Mouse (Mus musculus) urinary bladder, postnatal 4 days (tissue): Measurements from ENCODE around the gene Dgcr2.

ENCODE experiments used
- DNase-seq, 2 experiments: peaks; one replicate each; pipeline ENCODE4 v3.0.0; 2021 to 2022; ENCODE audit warnings: low spot score in 2 of 2

Dgcr2 gene

GRCm38 (mm10) chr16:17809125-17809524, 89.2 kb downstream of the Dgcr2 start:
- DNase-seq = no peak

GRCm38 (mm10) chr16:17807192-17808009, 91.0 kb downstream of the Dgcr2 start:
- peak; percentile 70 to 85 for DNase-seq

DNA sequence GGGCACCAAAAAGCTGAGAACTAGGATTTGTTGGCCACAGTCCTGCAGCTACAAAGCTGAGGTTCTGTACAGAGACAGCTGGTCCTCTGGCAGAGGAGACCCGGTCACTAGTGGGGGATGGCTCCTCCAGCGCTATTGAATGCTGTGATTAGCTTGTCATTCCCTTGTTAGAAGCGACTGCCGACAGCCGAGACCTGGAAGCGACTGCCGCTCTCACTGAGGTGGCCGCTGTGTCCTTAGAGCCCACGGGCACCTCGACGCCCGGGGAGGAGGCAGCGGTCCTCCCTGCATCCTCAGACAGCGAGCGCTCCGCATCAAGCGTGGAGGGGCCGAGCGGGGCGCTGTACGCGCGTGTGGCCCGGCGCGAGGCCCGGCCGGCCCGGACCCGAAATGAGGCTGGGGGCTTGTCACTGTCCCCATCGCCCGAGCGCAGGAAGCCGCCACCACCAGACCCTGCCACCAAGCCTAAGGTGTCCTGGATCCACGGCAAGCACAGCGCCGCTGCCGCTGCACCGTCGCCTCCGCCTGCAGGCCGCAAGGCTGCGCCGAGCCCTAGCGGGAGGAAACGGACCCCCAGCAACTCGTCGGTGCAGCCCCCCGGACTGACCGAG, 91.7 kb downstream of the Dgcr2 start:
- DNase-seq = no peak

DNA sequence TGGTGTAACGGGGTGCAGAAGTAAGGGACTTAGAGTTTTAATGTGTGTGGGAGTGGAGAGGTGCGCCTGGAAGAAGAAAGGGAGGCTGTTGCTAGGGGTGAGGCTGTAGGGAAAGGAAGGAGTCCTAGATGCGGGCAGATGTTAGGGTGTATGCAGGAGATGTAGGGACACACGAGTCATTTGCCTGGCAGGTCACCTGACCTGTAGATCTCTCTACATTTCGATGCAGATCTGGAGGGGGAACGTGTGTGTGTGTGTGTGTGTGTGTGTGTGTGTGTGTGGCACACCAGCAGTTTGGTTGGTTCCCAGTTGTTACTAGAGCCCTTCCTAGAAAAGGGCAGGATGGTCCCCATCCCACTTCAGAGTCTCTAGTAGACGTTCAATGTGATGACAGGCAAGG, 93.4 kb downstream of the Dgcr2 start:
- no peak for DNase-seq

DNA sequence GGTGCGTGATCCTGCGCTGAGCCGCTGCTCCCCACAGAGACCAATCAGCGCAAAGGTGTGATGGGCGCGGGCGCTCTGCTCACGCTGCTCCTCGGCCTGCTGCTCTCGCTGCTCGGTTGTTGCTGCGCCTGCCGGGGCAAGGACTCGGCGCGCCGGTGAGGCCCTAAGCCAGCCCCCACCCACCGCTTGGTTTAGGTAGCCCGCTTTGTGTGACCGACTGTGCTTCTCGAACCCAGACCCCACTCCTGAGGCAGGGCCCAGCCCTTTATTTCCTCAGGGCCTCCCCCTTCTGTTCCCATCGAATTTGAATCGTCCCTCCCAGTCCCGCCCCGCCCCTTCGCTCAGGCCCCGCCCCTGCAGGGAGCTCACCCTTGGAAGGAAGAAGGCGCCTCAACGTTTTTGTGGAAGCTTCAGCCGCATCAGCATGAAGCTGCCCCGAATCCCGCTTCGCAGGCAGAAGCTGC, 93.9 kb downstream of the Dgcr2 start:
- DNase-seq = no peak

GRCm38 (mm10) chr16:17803675-17804448, 94.5 kb downstream of the Dgcr2 start:
- no peak for DNase-seq

- no peak for DNase-seq
Observed at GRCm38 (mm10) chr16:17802839-17803674, 95.3 kb downstream of the Dgcr2 start.

DNA sequence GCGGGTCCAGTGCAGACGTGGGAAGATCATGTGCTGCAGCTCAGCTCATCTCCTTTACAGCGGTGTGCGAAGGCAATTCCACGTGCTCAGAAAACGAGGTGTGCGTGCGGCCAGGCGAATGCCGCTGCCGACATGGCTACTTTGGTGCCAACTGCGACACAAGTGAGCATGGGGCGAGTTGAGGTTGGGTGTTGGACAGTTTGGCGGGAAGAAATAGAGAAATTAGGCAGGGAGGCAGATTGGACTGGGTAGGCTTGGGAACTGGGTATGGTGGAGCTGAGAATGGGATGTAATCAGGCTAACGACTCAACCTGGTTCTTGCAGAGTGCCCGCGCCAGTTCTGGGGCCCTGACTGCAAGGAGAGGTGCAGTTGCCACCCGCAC, 95.9 kb downstream of the Dgcr2 start:
- DNase-seq = no peak

DNA sequence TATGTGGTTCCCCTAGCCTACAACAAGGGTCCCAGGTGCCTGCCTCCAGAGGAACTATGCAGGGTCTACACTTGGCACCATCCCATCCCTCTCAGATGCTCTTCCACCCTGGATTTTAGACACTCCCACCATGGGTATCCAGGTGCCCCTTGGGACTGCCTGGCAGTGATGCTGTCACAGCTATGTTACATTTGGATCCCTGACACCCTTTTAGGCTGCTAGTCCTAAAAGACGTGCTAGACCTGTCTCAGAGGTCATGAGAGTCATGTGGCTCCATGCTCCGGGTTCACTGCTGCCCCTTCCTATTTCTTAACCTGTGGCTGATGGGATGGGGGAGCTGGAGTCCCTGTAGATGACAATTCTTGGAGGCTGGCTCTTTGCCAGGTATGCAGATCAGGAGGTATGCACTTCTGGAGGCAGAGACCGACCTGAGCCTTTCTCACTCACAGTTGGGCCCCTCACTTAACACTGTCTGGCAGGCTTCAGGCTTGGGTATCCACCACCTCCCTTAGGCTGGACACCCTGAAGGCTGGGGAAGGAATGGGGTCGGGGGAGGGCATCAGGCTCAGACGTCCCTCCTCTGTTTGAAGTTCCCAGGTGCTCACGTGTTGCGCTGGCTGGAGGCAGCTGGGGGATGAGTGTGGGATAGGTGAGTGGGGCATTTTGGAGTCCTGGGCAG, 96.4 kb downstream of the Dgcr2 start:
- no peak for DNase-seq

- no peak for DNase-seq
Observed at GRCm38 (mm10) chr16:17799584-17799983, 98.8 kb downstream of the Dgcr2 start.

DNA sequence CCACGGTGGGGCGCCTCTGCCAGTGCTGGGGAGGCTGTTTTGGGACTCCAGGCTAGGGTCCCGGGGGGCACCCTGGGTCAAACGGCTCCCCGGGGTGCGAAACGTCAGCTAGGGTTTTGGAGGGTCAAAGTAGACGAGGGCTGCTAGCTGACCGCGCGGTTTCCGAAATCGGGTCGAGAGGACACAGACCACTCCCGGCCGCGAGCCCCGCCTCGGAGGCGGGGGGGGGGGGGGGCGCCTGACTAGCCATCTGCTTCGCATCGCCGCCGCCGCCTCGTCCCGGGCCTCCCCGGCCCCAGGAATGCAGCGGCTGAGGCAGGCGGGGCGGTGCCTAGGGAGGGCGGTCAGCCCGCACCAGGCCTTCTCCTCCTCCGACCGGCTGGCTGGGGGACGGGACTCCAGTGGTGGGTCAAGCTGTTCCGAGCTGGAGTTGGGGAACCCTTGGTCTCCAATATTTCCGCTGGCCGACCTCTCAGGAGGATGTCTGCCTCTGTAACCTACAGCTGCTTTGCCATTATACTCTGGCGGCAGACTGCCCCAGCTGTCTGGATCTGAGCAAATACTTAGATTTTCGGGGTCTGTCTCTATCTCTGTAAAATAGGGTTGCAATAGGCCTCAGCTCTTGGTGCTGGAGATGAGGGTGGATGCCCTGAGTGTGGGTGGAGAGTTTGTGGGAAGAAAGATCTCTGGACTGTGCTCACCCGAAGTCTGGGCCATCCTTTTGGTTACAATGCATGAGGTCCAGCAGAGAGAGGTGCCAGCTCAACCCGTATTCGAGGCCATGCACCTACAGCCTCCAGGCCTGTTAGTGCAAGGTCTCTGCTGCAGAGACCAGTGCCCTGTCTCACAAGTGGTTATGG, 99.8 kb downstream of the Dgcr2 start:
- peak; percentile 78 to 80 for DNase-seq

- no peak for DNase-seq
Observed at GRCm38 (mm10) chr16:17797812-17798311, 100.5 kb downstream of the Dgcr2 start.

DNA sequence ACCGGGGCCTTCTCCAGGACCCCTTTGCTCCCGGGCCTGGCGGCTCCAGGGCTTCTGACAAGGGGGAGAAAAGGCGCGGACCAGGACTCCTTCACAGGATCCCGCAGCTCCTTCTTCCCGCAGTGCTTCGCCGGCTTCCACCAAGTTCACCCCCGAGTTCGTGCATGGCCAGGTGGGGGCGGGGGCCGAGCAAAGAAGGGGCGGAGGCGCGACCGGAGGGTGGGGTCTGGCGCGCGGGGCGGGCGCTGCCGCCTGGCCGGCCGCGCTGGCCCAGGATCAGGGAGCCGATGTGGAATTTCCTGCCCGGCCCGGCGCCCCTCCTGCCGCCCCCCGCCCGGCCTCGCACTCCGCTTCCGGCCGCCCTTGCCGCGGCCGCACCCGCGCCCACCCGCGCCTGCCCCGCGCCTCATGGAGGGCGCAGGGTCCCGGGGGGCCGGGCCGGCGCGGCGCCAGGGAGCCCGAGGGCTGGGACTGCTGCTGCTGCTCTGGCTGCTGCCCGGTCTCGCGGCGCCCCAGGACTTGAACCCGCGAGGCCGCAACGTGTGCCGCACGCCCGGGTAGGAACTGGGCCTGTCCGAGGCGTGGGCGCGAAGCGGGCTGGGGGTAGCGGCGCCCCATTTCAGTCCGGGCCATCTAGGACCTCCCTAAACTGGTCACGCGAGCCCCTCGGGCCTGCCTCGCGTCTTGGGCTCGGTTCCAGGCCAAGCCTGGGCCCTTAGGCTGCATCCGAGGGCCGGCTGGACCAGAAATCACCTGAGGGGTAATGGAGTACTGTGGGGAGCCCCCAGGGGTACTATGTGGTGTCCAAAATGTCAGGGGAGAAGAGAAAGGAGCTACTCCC, 101.2 kb downstream of the Dgcr2 start, which contains the start of gene Scarf2:
Scarf2 (plus strand) TSS at position 312 of the 841 bp plus-strand sequence.
- peak; percentile 75 for DNase-seq

GRCm38 (mm10) chr16:17796519-17796918, 101.8 kb downstream of the Dgcr2 start:
- no peak for DNase-seq

DNA sequence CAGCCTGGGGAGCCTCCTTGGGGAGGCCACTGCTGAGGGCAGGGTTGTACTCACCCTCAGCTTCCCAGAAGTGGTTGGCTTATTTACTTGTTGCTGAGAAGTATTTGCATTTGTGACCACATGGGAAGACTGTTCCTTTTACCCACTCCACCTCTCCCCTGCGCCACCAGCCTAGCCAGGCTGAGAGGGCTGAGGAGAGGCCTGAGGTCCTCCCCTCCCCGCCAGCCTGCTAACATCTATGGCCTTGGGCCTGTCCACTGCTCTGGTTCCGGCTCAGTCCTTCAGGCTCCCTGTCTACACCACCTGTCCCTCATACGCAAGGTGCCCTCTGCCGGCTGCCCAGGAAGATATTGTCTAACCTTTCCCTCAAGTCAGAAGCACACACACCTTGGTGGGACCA, 102.7 kb downstream of the Dgcr2 start:
- no peak for DNase-seq

- DNase-seq = no peak
Observed at GRCm38 (mm10) chr16:17794047-17794446, 104.3 kb downstream of the Dgcr2 start.

DNA sequence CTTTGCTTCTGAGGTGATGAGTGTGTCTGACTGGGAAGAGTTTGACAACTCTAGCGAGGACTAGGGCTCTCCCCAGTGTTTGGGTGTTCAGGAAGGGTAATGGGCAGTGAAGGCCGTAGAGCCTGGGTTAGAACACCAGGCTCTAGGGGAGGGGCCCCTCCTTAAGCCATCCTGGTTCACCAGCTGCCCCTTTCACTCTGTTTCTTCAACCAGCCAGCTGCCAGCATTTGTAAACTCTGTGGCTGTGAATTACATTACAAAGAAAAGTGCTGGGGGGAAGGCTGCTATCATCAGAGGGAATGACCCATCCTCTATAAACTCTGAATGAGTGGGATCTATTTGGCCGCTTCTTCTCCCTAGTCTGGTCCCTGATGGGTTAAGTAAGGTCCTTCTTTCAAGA, 105.6 kb downstream of the Dgcr2 start:
- DNase-seq = no peak
